Mouse (Mus musculus) E14TG2a.4 (cell line): ENCODE results near the gene Slc37a4.

Source experiments
- H3K27me3 ChIP-seq: 2 replicates; pipeline ENCODE4 v1.6.1; 2014; ENCODE audit warnings: low read length, control low read depth; ENCODE audit not compliant: insufficient read depth
- H3K36me3 ChIP-seq: 2 replicates; pipeline ENCODE4 v1.6.1; 2014; ENCODE audit warnings: low read length, control low read depth; ENCODE audit not compliant: insufficient read depth
- H3K4me1 ChIP-seq: replicated peaks from 2 replicates; pipeline ENCODE4 v1.6.1; 2014; ENCODE audit warnings: low read depth, low read length, control low read depth
- H3K4me3 ChIP-seq: replicated peaks from 2 replicates; pipeline ENCODE4 v1.5.1; 2014; ENCODE audit warnings: mild to moderate bottlenecking, low read length
- H3K9me3 ChIP-seq: 2 replicates; pipeline ENCODE4 v1.6.1; 2014; ENCODE audit warnings: low read length, control low read depth
- CTCF ChIP-seq: conservative IDR thresholded peaks from 2 replicates; pipeline ENCODE4 v1.5.1; 2014; ENCODE audit warnings: low read length
- NANOG ChIP-seq: IDR thresholded peaks from 2 replicates; pipeline ENCODE4 v1.6.1; 2014; ENCODE audit warnings: borderline replicate concordance, low read length, mixed read lengths
- POU5F1 ChIP-seq: IDR thresholded peaks from 2 replicates; pipeline ENCODE4 v1.6.1; 2014; ENCODE audit warnings: low read length, borderline replicate concordance

Gene Slc37a4

GRCm38 (mm10) chr9:44396684-44397411, at the start of gene Slc37a4:
TSS of gene Slc37a4 (plus strand) at chr9:44396852.
- H3K36me3 ChIP-seq: peaks cover 46% of the 10 kb centered on the region
- H3K27me3 ChIP-seq: peaks cover 10% of the 10 kb centered on the region
- H3K4me3 ChIP-seq: peak within 1 kb of the TSS; percentile 93
- TF ChIP-seq POU5F1 (no peak), NANOG (no peak), CTCF (no peak)
- peaks cover 46% of the 10 kb centered on the region for H3K4me1 ChIP-seq
- H3K9me3 ChIP-seq: no peaks in the 10 kb centered on the region

DNA sequence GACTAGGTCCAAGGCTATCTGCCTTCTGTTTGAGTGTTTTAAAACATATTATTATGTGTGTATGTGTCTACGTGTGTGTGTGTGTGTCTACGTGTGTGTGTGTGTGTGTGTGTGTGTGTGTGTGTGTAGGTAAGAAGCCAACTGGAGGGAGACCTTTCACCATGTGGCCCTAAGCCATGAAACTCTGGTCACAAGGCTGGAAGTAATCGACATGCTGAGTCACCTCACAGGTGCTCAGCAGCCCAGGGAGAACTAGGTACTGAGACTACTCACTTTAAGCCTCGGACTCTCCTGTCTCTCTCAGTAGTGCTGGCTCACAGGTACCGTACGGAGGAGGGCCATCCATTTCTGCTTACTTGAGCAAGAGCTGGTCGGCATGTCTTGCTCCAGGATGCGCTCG, 49.5 kb upstream of the Slc37a4 start:
- peaks cover 54% of the 10 kb centered on the region for H3K36me3 ChIP-seq
- H3K4me3 ChIP-seq: 0 out of 2 replicates have a peak overlapping the region, but pooled peaks have one; percentile 10
- TF ChIP-seq NANOG (no peak), POU5F1 (no peak), CTCF (no peak)
- no peaks in the 10 kb centered on the region for H3K27me3 ChIP-seq
- H3K9me3 ChIP-seq: no peaks in the 10 kb centered on the region
- H3K4me1 ChIP-seq: peaks cover 69% of the 10 kb centered on the region

DNA sequence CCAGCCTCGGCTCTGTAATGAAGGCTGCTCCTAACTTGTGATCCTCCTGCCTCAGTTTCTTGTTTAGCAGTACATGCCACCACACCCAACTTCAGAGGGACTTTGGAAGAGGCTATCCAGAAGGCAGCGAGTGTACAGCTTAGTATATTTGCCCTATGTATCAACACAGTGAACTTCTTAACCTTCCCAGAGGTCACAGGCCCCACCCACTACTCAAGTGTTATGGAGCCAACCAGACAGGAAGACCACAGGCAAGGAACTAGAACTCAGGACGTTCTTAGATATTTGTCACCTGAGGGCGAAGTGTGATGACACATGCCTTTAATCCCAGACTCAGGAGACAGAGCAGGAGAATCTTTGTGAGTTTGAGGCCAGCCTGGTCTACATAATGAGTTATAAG, 49.0 kb upstream of the Slc37a4 start:
- H3K27me3 ChIP-seq: no peaks in the 10 kb centered on the region
- 0 out of 2 replicates have a peak overlapping the region, but pooled peaks have one; percentile 10 for H3K4me3 ChIP-seq

DNA sequence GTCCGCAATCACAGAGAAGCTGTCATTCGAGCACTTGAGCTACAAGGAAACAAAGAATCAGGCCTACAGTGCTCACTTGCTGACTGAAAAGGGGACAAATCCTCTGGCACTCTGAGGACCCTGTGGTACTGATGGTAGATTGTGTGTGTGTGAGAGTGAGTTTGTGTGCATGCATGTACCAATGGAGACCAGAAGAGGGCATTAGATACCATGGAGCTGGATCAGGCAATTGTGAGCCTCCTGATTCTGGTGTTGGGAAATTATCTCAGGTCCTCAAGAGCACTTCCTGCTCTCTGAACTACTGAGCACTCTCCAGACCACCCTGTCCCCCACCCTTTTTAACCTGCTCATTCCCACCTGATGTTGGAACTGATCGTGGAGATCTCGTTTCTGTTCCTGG, 48.1 kb upstream of the Slc37a4 start:
- Histone ChIP-seq H3K4me3 (0 out of 2 replicates have a peak overlapping the region, but pooled peaks have one; percentile 7), H3K4me1 (peaks cover 69% of the 10 kb centered on the region), H3K27me3 (no peaks in the 10 kb centered on the region), H3K36me3 (peaks cover 58% of the 10 kb centered on the region), H3K9me3 (no peaks in the 10 kb centered on the region)
- no peak for TF ChIP-seq POU5F1
- peak; percentile 28; the same call in 1 of the 2 replicates for TF ChIP-seq CTCF
- TF ChIP-seq NANOG: no peak

More for the DNA sequence above, 49.0 kb upstream of the Slc37a4 start:
- TF ChIP-seq CTCF: no peak
- TF ChIP-seq NANOG: no peak
- TF ChIP-seq POU5F1: no peak
- peaks cover 54% of the 10 kb centered on the region for H3K36me3 ChIP-seq
- peaks cover 69% of the 10 kb centered on the region for H3K4me1 ChIP-seq
- H3K9me3 ChIP-seq: no peaks in the 10 kb centered on the region

DNA sequence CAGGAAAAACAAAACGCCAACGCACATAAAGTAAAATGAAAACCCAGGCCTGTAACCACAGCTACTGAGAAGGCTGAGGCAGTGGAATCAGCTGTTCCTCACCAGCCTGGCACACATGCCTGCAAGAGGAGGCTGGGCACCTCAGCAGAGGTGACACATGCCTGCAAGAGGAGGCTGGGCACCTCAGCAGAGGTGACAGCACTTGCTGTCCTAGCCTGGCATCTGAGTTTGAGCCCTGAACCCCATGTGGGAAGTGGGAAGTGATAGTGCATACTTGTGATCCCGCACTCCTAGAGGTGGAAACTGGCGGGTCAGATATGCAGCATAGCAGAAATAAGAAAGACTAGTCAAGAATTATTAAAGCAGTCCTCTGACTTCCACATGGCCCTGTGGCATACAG, 45.3 kb upstream of the Slc37a4 start:
- no peak for TF ChIP-seq NANOG
- TF ChIP-seq CTCF: no peak
- no peak for TF ChIP-seq POU5F1
- Histone ChIP-seq H3K4me1 (peaks cover 52% of the 10 kb centered on the region), H3K36me3 (peaks cover 87% of the 10 kb centered on the region)

GRCm38 (mm10) chr9:44352337-44352736, 44.3 kb upstream of the Slc37a4 start:
- Histone ChIP-seq H3K4me1 (peaks cover 44% of the 10 kb centered on the region), H3K4me3 (peak overlapping the region; percentile 24; the same call in 1 of the 2 replicates), H3K36me3 (peaks cover 94% of the 10 kb centered on the region), H3K27me3 (no peaks in the 10 kb centered on the region), H3K9me3 (no peaks in the 10 kb centered on the region)
- no peak for TF ChIP-seq CTCF

More for the DNA sequence above, 45.3 kb upstream of the Slc37a4 start:
- H3K4me3 ChIP-seq: no peak overlapping the region
- H3K27me3 ChIP-seq: no peaks in the 10 kb centered on the region
- H3K9me3 ChIP-seq: no peaks in the 10 kb centered on the region

GRCm38 (mm10) chr9:44353142-44353541, 43.5 kb upstream of the Slc37a4 start:
- H3K9me3 ChIP-seq: no peaks in the 10 kb centered on the region
- peak overlapping the region; percentile 24; the same call in 1 of the 2 replicates for H3K4me3 ChIP-seq
- TF ChIP-seq NANOG (no peak), POU5F1 (no peak), CTCF (no peak)
- peaks cover 94% of the 10 kb centered on the region for H3K36me3 ChIP-seq
- no peaks in the 10 kb centered on the region for H3K27me3 ChIP-seq
- peaks cover 36% of the 10 kb centered on the region for H3K4me1 ChIP-seq

GRCm38 (mm10) chr9:44357207-44357606, 39.4 kb upstream of the Slc37a4 start:
- H3K9me3 ChIP-seq: no peaks in the 10 kb centered on the region
- peak; percentile 28; the same call in 1 of the 2 replicates for TF ChIP-seq CTCF
- TF ChIP-seq NANOG: no peak
- TF ChIP-seq POU5F1: no peak
- no peaks in the 10 kb centered on the region for H3K27me3 ChIP-seq
- peaks cover 31% of the 10 kb centered on the region for H3K4me1 ChIP-seq
- no peak overlapping the region for H3K4me3 ChIP-seq
- peaks cover 79% of the 10 kb centered on the region for H3K36me3 ChIP-seq
